12 mouse cellular contexts compared by ENCODE assay signal in the genomic region with DNA sequence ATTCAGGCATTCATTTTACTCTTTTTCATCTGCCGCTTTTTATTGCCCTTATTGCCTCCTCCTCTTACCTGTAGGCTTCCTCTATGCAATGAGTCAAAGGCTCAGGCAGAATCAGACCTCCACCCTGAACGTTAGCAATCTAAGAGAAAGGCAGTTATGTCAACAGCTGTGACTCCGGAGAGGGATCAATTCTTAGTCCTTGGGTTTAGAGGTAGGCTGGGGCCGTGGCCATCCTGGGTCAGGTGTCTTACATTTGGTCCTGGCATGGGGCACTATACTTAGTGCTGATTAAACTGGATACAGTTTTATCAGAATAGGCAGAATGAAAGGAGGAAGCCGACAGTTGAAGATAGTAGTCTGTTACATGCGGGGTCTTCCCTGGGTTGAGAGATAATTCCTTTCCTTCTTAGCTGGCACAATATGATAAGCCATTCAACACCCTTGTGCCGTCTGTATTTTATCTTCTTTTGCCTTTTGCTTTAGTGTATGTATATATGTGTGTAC. TPM values are rescaled to one million over a fixed set of nuclear protein-coding genes. Genes with fewer than 3 reads are reported as not detected.
DNase-seq lines count a peak whose midpoint lies in the region; ATAC-seq and TF ChIP-seq lines count a peak whose summit lies in the region.
"Had no signal": no experiment of that assay in that cellular context is flagged by ENCODE, and none has a peak within 500 bp of the region (broad histone marks: within the 10 kb centered on the region; RNA-seq: fewer than 3 reads in every experiment).

No protein-coding gene starts in this region.

- TF ChIP-seq CTCF in stomach, postnatal 0 days (IDR thresholded peaks at IDR 0.05; ENCODE audit: low read depth) = no peak
- no peak for TF ChIP-seq CTCF in liver, embryonic 14.5 days (IDR thresholded peaks at IDR 0.05; ENCODE audit: low read depth)
- TF ChIP-seq CTCF in cerebellum, adult 2 months (IDR thresholded peaks at IDR 0.05; ENCODE audit: borderline replicate concordance, insufficient read depth, low read depth, low read length) = no peak

- TF ChIP-seq POLR2A in cerebellum, adult 2 months (IDR thresholded peaks at IDR 0.05; ENCODE audit: borderline replicate concordance, insufficient read depth, low read length) = no peak

- no peaks in the 10 kb centered on the region for H3K4me1 ChIP-seq in stomach, embryonic 14.5 days (ENCODE audit: control insufficient read depth, insufficient read depth, low read length)
- H3K4me1 ChIP-seq in stomach, postnatal 0 days (replicated peaks; ENCODE audit: control insufficient read depth, insufficient read depth) = no peaks in the 10 kb centered on the region
- no peaks in the 10 kb centered on the region for H3K4me1 ChIP-seq in intestine, embryonic 14.5 days (replicated peaks; ENCODE audit: control insufficient read depth, insufficient read depth, low read length)
- H3K4me1 ChIP-seq in liver, embryonic 14.5 days (replicated peaks; ENCODE audit: control insufficient read depth in 2 of 2, insufficient read depth in 2 of 2, low read length in 1 of 2) = peaks cover 28 to 29% of the 10 kb centered on the region in 2 experiments
- no peaks in the 10 kb centered on the region for H3K4me1 ChIP-seq in cerebellum, adult 2 months (ENCODE audit: control insufficient read depth, insufficient read depth, low read length)
- H3K4me1 ChIP-seq: forebrain, embryonic 15.5 days had no signal

- no peak for TF ChIP-seq EP300 in stomach, postnatal 0 days (optimal IDR thresholded peaks at IDR 0.05)
- peak; percentile 100 for TF ChIP-seq EP300 in liver, embryonic 14.5 days (IDR thresholded peaks at IDR 0.05; ENCODE audit: low read depth)

- H3K27ac ChIP-seq in stomach, embryonic 14.5 days (ENCODE audit: low read length) = no peak overlapping the region
- H3K27ac ChIP-seq in stomach, postnatal 0 days (replicated peaks) = no peak overlapping the region
- H3K27ac ChIP-seq in intestine, embryonic 14.5 days (ENCODE audit: low read depth) = no peak overlapping the region
- H3K27ac ChIP-seq in liver, embryonic 14.5 days = peak overlapping the region; percentile 90
- no peak overlapping the region for H3K27ac ChIP-seq in cerebellum, adult 2 months (ENCODE audit: insufficient read depth, low read length)
- H3K27ac ChIP-seq: forebrain, embryonic 15.5 days; kidney, postnatal 0 days had no signal

- ATAC-seq in stomach, embryonic 14.5 days (ENCODE audit: insufficient number of reproducible peaks, insufficient read depth, low FRiP score, low read depth) = peak; percentile 71; the same call in 1 of the 2 replicates
- ATAC-seq in stomach, postnatal 0 days (ENCODE audit: low FRiP score, low TSS enrichment) = no peak
- peak; percentile 62 for ATAC-seq in intestine, embryonic 14.5 days (replicated peaks; ENCODE audit: low FRiP score, low TSS enrichment, low read depth)
- peak; percentile 99 for ATAC-seq in liver, embryonic 14.5 days (ENCODE audit: insufficient read depth)
- ATAC-seq: forebrain, embryonic 15.5 days had no signal

- no peak overlapping the region for H3K4me3 ChIP-seq in stomach, embryonic 14.5 days (ENCODE audit: low read depth, low read length)
- H3K4me3 ChIP-seq in stomach, postnatal 0 days (ENCODE audit: low read depth, low read length) = no peak overlapping the region
- H3K4me3 ChIP-seq in intestine, embryonic 14.5 days (ENCODE audit: low read depth, low read length) = no peak overlapping the region
- peak overlapping the region; percentile 35 to 45 for H3K4me3 ChIP-seq in liver, embryonic 14.5 days (ENCODE audit: insufficient read depth in 1 of 2, low read depth in 2 of 2, low read length in 2 of 2)
- no peak overlapping the region for H3K4me3 ChIP-seq in cerebellum, adult 2 months (replicated peaks; ENCODE audit: insufficient read depth, low read depth, low read length)
- H3K4me3 ChIP-seq: forebrain, embryonic 15.5 days had no signal

- WGBS in stomach, embryonic 14.5 days = 72% methylated on average over 7 of the region's 7 CpGs
- 73% methylated on average over 7 of the region's 7 CpGs for WGBS in stomach, postnatal 0 days
- 68% methylated on average over 7 of the region's 7 CpGs for WGBS in intestine, embryonic 14.5 days
- 14% methylated on average over 7 of the region's 7 CpGs for WGBS in liver, embryonic 14.5 days (ENCODE audit: insufficient replicate concordance)
- 87% methylated on average over 7 of the region's 7 CpGs for WGBS in cerebellum, adult 2 months

- no peaks in the 10 kb centered on the region for H3K36me3 ChIP-seq in stomach, embryonic 14.5 days (ENCODE audit: control insufficient read depth, insufficient read depth, low read length)
- H3K36me3 ChIP-seq in stomach, postnatal 0 days (ENCODE audit: control insufficient read depth, insufficient read depth, low read length) = no peaks in the 10 kb centered on the region
- H3K36me3 ChIP-seq in intestine, embryonic 14.5 days (ENCODE audit: control insufficient read depth, insufficient read depth, low read length) = no peaks in the 10 kb centered on the region
- H3K36me3 ChIP-seq in liver, embryonic 14.5 days (replicated peaks; ENCODE audit: control insufficient read depth, insufficient read depth, low read depth) = no peaks in the 10 kb centered on the region; the same call in 1 of the 2 replicates
- H3K36me3 ChIP-seq: forebrain, embryonic 15.5 days had no signal

- no peak overlapping the region for H3K4me2 ChIP-seq in stomach, embryonic 14.5 days (replicated peaks; ENCODE audit: low read depth, low read length)
- no peak overlapping the region for H3K4me2 ChIP-seq in stomach, postnatal 0 days (replicated peaks; ENCODE audit: low read depth)
- no peak overlapping the region for H3K4me2 ChIP-seq in intestine, embryonic 14.5 days (ENCODE audit: low read length)
- peak overlapping the region; percentile 73 for H3K4me2 ChIP-seq in liver, embryonic 14.5 days (ENCODE audit: low read depth)
- H3K4me2 ChIP-seq: forebrain, embryonic 15.5 days; midbrain, embryonic 11.5 days had no signal

- no peaks in the 10 kb centered on the region for H3K9me3 ChIP-seq in stomach, embryonic 14.5 days (ENCODE audit: control insufficient read depth, low read depth, low read length)
- no peaks in the 10 kb centered on the region for H3K9me3 ChIP-seq in stomach, postnatal 0 days (ENCODE audit: control insufficient read depth, low read length)
- peaks cover 13% of the 10 kb centered on the region; the same call in 1 of the 2 replicates for H3K9me3 ChIP-seq in intestine, embryonic 14.5 days (ENCODE audit: control insufficient read depth, low read length)
- H3K9me3 ChIP-seq in liver, embryonic 14.5 days (ENCODE audit: control insufficient read depth, low read length) = peaks cover 12% of the 10 kb centered on the region
- H3K9me3 ChIP-seq: forebrain, embryonic 15.5 days had no signal

- H3K27me3 ChIP-seq in stomach, embryonic 14.5 days (ENCODE audit: control insufficient read depth, insufficient read depth, low read length) = no peaks in the 10 kb centered on the region
- no peaks in the 10 kb centered on the region for H3K27me3 ChIP-seq in stomach, postnatal 0 days (ENCODE audit: control insufficient read depth, insufficient read depth, low read length)
- H3K27me3 ChIP-seq in intestine, embryonic 14.5 days (replicated peaks; ENCODE audit: control insufficient read depth, insufficient read depth, low read length) = no peaks in the 10 kb centered on the region
- H3K27me3 ChIP-seq in liver, embryonic 14.5 days (ENCODE audit: control insufficient read depth, insufficient read depth, low read length) = no peaks in the 10 kb centered on the region
- H3K27me3 ChIP-seq in cerebellum, adult 2 months (ENCODE audit: control insufficient read depth, insufficient read depth, low read length) = no peaks in the 10 kb centered on the region
- H3K27me3 ChIP-seq: forebrain, embryonic 15.5 days had no signal

- no peak overlapping the region for H3K9ac ChIP-seq in stomach, embryonic 14.5 days (replicated peaks; ENCODE audit: low read depth, low read length)
- H3K9ac ChIP-seq in stomach, postnatal 0 days (ENCODE audit: low read length) = no peak overlapping the region
- no peak overlapping the region for H3K9ac ChIP-seq in intestine, embryonic 14.5 days (ENCODE audit: low read length)
- peak overlapping the region; percentile 66 for H3K9ac ChIP-seq in liver, embryonic 14.5 days (replicated peaks)
- H3K9ac ChIP-seq: forebrain, embryonic 15.5 days had no signal

- DNase-seq in stomach, postnatal 0 days (ENCODE audit: low spot score) = no peak
- DNase-seq in intestine, embryonic 14.5 days (ENCODE audit: low spot score) = no peak
- peak; percentile 78 to 81 (median 81) for DNase-seq in liver, embryonic 14.5 days (ENCODE audit: low read depth in 3 of 3, low spot score in 3 of 3)
- DNase-seq in cerebellum, postnatal 36 days = no peak
- DNase-seq in T-cell, adult 2 months (ENCODE audit: low spot score) = no peak
- no peak for DNase-seq in cerebellum, adult 2 months
- DNase-seq: adrenal gland, postnatal 25 days; cerebellum, adult 11 months had no signal

RNA-seq across cellular contexts. Expression of gene Bcas2, which starts 24.9 kb away (rescaled TPM):
- 189 and 199 TPM in 2 replicates for polyA plus RNA-seq in stomach, embryonic 14.5 days (2014; fragmentation: Nextera tagmentation; extraction: Ambion mirVana)
- polyA plus RNA-seq in stomach, postnatal 0 days (2015; fragmentation: Nextera tagmentation; extraction: Ambion mirVana) = 104 and 109 TPM in 2 replicates
- 189 and 195 TPM in 2 replicates for polyA plus RNA-seq in intestine, embryonic 14.5 days (2014; fragmentation: Nextera tagmentation; extraction: Ambion mirVana)
- polyA plus RNA-seq in liver, embryonic 14.5 days (2012; rRNA removed) = 58.1 and 104 TPM in 2 replicates
- polyA plus RNA-seq in liver, embryonic 14.5 days (2014; fragmentation: Nextera tagmentation; extraction: Ambion mirVana) = 135 and 152 TPM in 2 replicates
- polyA plus RNA-seq in cerebellum, adult 2 months (2012; rRNA removed) = 139 TPM in 2 replicates

Comparison
In these comparisons a context has a peak if more than half of its experiments do, and no peak if none do; other contexts are left out.
1. H3K4me3 ChIP-seq: peak in liver, embryonic 14.5 days (2 of 2); none in stomach, embryonic 14.5 days (single experiment), stomach, postnatal 0 days (single experiment), intestine, embryonic 14.5 days (single experiment) and cerebellum, adult 2 months (single experiment).
2. DNase-seq: peak in liver, embryonic 14.5 days (3 of 3); none in stomach, postnatal 0 days (single experiment), intestine, embryonic 14.5 days (single experiment), cerebellum, postnatal 36 days (0 of 2), T-cell, adult 2 months (single experiment) and cerebellum, adult 2 months (0 of 2).